In genomic region chr2:29802075-29802826, GRCm38 (mm10) we compare ENCODE assay signal across 8 mouse cellular contexts. TPM values are rescaled to one million over a fixed set of nuclear protein-coding genes. Genes with fewer than 3 reads are reported as not detected.
DNase-seq lines count a peak whose midpoint lies in the region; ATAC-seq and TF ChIP-seq lines count a peak whose summit lies in the region.

Slc27a4 (plus strand) TSS chr2:29802634.

- no peaks in the 10 kb centered on the region for H3K27me3 ChIP-seq in ES-Bruce4 (ENCODE audit: control insufficient read depth, insufficient read depth, low read length, poor library complexity, severe bottlenecking)
- H3K27me3 ChIP-seq in forebrain, embryonic 13.5 days = 0 out of 2 replicates have a peak, but pooled peaks cover 4% of the 10 kb centered on the region
- H3K27me3 ChIP-seq in neural tube, embryonic 15.5 days (replicated peaks) = no peaks in the 10 kb centered on the region

- 8% methylated on average over 20 of the region's 28 CpGs for WGBS in forebrain, embryonic 13.5 days
- 6% methylated on average over 28 of the region's 28 CpGs for WGBS in neural tube, embryonic 15.5 days

- peak; percentile 98 for DNase-seq in heart, postnatal 10 days
- peak; percentile 96 for DNase-seq in layer of hippocampus, adult 11-12 months (ENCODE audit: low spot score)
- DNase-seq in lung, adult 18-20 months = peak; percentile 97
- DNase-seq in testis, postnatal 14 days (ENCODE audit: low spot score) = peak; percentile 95

- intact Hi-C loops in heart, postnatal 10 days (cut with DNase I) = no loop called here

- peak within 1 kb of the TSS; percentile 79 for H3K4me3 ChIP-seq in ES-Bruce4 (ENCODE audit: low read depth, low read length)
- peak within 1 kb of the TSS; percentile 79 for H3K4me3 ChIP-seq in forebrain, embryonic 13.5 days
- peak within 1 kb of the TSS; percentile 90 for H3K4me3 ChIP-seq in neural tube, embryonic 15.5 days (replicated peaks)

- peak; percentile 97 for ATAC-seq in cerebellum, adult (ENCODE audit: insufficient number of reproducible peaks, low FRiP score, low TSS enrichment)
- peak; percentile 98 for ATAC-seq in forebrain, embryonic 13.5 days
- ATAC-seq in neural tube, embryonic 15.5 days (ENCODE audit: low FRiP score) = peak; percentile 97

- no peaks in the 10 kb centered on the region for H3K4me1 ChIP-seq in ES-Bruce4 (ENCODE audit: control insufficient read depth, insufficient read depth, low read length)
- peaks cover 18% of the 10 kb centered on the region for H3K4me1 ChIP-seq in forebrain, embryonic 13.5 days
- peaks cover 21% of the 10 kb centered on the region for H3K4me1 ChIP-seq in neural tube, embryonic 15.5 days

- no peak within 1 kb of the TSS for H3K27ac ChIP-seq in ES-Bruce4 (ENCODE audit: insufficient read depth, low read length)
- peak within 1 kb of the TSS; percentile 90 for H3K27ac ChIP-seq in forebrain, embryonic 13.5 days
- peak within 1 kb of the TSS; percentile 95 for H3K27ac ChIP-seq in neural tube, embryonic 15.5 days (replicated peaks)

- no peaks in the 10 kb centered on the region for H3K36me3 ChIP-seq in ES-Bruce4 (ENCODE audit: control insufficient read depth, insufficient read depth, low read length, poor library complexity, severe bottlenecking)
- peaks cover 36% of the 10 kb centered on the region for H3K36me3 ChIP-seq in forebrain, embryonic 13.5 days (ENCODE audit: poor library complexity, severe bottlenecking)
- H3K36me3 ChIP-seq in neural tube, embryonic 15.5 days = peaks cover 30% of the 10 kb centered on the region

- no peak for TF ChIP-seq CTCF in ES-Bruce4 (IDR thresholded peaks at IDR 0.05; ENCODE audit: low read depth, low read length)

- H3K4me2 ChIP-seq in forebrain, embryonic 13.5 days = peak within 1 kb of the TSS; percentile 88
- H3K4me2 ChIP-seq in neural tube, embryonic 15.5 days = peak within 1 kb of the TSS; percentile 74

- peak; percentile 68 for TF ChIP-seq POLR2A in ES-Bruce4 (IDR thresholded peaks at IDR 0.05; ENCODE audit: insufficient read depth, low read length)

- no peaks in the 10 kb centered on the region for H3K9me3 ChIP-seq in ES-Bruce4 (replicated peaks; ENCODE audit: control insufficient read depth, insufficient read depth, low read length, poor library complexity, severe bottlenecking)
- no peaks in the 10 kb centered on the region for H3K9me3 ChIP-seq in forebrain, embryonic 13.5 days (replicated peaks)
- no peaks in the 10 kb centered on the region for H3K9me3 ChIP-seq in neural tube, embryonic 15.5 days (replicated peaks)

- TF ChIP-seq EP300 in ES-Bruce4 (IDR thresholded peaks at IDR 0.05; ENCODE audit: insufficient read depth, low read depth, low read length) = no peak

- H3K9ac ChIP-seq in ES-Bruce4 (ENCODE audit: low read depth, poor library complexity, severe bottlenecking) = peak within 1 kb of the TSS; percentile 86
- H3K9ac ChIP-seq in forebrain, embryonic 13.5 days = peak within 1 kb of the TSS; percentile 95
- H3K9ac ChIP-seq in neural tube, embryonic 15.5 days (replicated peaks) = peak within 1 kb of the TSS; percentile 96

RNA-seq across cellular contexts. Expression of gene Slc27a4, which starts in this region (rescaled TPM):
- 8.7 TPM in 2 replicates for polyA plus RNA-seq in ES-Bruce4 (2011; ENCODE audit: insufficient read depth, insufficient read length, low read depth, missing spikeins)
- 18.6 and 20.3 TPM in 2 replicates for polyA plus RNA-seq in forebrain, embryonic 13.5 days (2015; fragmentation: Nextera tagmentation; extraction: Ambion mirVana)
- 10 to 100 TPM; 21.4 to 22.4 TPM for total RNA-seq in heart, postnatal 10 days (2021)
- 43.0 and 48.9 TPM in 2 replicates for polyA plus RNA-seq in neural tube, embryonic 15.5 days (2015; fragmentation: Nextera tagmentation; extraction: Ambion mirVana)
